Mouse (Mus musculus) B cell, adult 2 months (primary cell): Measurements from ENCODE around the gene Hpn.

Experiments
- DNase-seq, 2 experiments: peaks; one replicate each; pipeline ENCODE4 v3.0.0; 2022

Gene Hpn

DNA sequence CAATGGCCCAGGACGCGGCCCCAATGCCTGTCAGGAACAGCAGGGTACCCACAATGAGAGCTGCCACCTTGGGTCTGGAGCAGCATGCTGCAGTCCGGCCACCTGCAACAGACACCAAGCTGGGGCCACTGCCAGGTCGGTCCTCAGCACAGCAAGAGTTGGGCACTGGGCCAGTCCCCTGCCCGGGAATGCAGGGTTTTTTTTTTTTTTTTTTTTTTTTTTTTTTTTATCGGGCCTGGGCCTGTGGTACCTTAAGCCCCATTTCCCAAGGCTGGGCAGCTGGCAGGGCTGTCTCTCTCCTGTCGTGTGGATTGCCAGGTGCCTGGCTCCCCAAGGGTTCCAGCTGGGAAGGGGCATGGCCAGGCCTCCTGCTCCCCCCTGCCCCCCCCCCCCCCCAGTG, 6.0 kb downstream of the Hpn start:
- DNase-seq = no peak

DNA sequence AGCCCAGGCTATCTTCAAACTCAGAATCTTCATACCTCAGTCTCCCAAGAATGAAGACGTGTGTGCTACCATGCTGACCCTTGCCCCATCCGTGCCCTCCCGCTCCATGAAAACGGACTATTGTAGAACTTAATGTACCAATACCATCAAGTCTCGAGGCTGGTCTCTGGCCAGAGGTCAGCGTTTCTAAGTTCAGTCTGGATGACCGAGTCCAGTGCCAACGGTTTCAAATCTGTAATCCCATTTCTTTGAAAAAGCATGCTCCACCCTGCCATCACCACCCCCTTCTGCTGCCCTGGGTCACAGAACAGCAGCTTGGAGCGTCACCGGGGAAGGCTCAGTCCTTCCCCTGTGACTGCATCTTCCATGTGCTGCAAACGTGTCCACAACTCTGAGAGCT, 7.3 kb downstream of the Hpn start:
- DNase-seq = no peak

DNA sequence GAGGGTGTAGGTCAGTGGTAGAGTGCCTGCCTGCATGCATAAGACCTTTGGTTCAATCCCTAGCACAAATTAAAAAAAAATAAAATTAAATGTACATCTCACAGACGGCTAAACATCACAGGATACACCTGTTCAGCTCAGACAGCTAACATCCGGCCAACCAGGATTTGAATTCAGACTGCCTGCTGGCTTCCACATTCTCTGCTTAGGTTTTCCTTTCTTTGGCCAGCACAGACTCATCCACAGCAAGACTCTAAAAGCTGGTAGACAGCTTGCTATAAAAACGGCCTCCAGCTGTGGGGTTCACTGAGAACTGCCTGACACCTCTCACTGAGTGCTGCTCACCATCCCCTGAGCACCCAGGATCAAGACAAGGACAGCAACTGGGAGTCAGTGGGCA, 8.9 kb downstream of the Hpn start:
- DNase-seq = peak; percentile 25 to 26

DNA sequence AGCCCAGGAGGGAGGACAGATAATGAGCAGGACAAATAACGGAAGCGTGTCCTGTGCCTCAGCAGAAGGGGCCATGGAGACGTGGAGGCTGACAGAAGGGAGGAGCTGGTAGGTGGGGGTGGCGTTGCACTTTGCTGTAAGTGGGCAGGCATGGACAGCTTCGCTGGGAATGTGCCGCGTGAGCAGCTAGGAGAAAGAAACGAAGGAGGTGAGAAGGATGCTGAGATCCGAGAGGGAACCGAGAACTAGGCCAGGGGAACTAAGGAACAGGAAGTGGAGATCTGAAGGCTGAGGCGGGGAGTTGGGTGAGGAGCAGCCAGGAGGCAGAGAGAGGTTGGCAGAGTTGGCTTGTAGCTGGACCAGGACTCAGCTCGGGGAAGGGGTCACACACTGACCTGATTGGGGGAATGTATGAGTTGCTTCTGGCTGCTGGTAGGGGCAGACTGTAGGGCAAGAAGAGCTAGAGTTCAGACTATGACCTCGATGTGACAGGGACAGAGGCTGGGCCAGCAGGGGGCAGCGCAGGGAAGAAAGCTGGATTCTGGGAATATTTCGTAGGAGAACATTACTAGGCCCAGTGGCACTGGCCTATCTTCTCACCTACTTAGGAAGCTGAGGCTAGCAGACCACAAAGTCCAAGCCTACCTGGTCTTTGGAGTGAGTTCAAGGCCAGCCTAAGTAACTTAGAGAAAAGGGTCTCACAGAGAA, 9.9 kb downstream of the Hpn start:
- DNase-seq = peak; percentile 26 to 38

DNA sequence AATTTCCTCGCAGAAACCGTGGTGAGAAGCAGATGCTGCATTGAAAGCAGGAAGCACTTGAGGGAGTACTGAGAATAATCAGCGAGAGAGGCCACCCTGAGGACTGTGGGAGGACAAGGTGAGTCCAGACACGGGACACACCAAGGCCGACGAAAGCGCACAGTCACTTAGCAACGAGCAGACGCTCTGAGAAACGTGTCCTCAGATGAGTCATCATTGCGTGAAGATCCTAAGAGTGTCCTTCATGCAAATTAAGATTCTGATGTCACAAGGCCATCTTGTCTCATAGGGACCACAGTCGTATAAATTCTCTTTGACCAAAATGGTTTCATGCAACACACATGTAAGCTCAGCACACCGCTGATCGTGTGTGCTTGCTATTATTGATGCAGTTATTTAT, 14.3 kb downstream of the Hpn start:
- DNase-seq = no peak

DNA sequence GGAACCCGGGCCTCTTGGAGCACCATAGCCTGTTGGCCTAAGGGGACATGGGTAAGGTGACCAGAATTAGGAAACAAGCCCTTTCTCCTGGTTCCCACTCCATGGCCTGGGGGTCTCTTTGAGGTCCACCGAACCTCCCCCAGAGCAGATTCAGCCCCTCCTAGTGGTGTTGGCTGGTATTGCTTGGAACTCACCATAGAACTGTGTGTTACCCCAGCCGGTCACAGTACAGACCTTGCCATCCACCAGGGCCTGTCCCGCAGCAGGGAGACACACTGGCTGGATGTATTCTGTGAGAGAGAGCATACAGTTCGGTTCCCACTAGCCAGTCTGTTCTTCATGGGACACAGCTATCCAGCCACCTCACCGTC, 15.5 kb downstream of the Hpn start:
- peak; percentile 20 to 32 for DNase-seq

DNA sequence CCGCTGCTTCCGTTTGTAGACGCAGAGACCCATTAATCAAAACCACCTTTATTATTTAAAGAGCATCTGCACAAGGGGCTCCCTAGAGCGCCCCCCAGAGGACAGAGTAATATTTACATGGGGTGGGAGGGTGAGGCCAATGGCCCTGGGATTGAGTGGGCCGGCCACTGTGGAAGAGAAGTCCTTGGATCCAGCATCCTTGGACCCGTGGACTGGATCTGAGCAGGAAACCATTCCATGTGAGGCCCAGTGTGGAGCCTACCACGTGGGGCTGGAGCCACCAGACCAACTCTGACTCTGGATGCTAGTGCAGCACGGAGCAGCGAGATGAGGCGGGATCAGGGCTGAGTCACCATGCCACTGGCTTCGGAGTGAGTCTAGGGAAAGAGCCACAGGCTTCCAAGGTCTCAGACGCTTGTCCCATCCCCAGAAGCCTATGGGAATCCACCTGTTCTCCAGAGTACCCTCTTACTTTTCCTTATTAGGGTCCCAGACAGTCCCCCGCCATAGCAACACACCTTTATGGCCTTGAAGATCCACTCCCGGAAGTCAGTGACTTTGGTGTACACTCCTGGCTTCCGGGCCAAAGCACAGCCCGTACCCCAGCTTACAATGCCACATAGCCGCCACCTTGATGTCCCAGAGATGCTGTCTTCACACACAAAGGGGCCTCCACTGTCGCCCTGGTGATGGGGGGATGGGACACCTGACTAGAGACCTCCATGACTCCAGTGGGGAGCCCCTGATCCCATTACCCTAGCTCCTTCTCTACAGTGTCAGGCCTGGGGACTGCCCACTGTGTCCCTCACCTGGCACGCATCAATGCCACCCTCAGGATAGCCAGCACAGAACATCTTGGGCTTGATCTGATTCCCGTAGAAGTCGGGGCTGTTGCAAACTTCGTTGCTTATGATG, 16.1 kb downstream of the Hpn start:
- peak; percentile 58 to 64 for DNase-seq

DNA sequence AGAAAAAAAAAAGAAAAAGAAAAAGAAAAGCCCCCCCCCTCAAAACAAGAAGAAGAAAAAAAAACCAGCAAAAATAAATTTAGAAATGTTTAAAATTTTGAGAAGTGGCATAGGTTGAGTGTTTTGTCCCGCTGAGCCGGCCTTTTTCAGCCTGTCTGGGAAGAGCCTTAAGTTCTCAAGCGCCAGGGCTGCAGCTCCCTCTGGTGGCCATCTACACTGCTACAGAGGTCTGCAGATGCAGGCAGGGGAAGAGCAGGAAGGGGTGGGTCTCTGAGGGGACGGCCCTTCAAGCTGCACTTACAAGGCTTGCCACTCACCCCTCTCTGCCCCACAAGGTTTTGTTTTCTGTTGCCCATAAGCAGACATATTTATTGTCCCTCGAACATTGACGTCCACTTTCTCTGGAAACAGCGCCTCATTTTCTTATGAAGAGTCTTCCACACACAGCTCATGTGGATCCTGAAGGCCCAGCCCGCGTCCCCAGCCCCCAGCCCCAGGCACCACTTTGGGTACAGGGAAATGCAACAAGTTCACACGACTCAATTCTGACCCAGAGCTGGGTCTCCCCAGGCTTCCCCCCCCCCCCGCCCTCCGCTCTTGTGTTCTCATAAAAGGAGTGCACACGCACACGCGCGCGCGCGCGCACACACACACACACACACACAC, 17.4 kb downstream of the Hpn start:
- peak; percentile 89 to 91 for DNase-seq

DNA sequence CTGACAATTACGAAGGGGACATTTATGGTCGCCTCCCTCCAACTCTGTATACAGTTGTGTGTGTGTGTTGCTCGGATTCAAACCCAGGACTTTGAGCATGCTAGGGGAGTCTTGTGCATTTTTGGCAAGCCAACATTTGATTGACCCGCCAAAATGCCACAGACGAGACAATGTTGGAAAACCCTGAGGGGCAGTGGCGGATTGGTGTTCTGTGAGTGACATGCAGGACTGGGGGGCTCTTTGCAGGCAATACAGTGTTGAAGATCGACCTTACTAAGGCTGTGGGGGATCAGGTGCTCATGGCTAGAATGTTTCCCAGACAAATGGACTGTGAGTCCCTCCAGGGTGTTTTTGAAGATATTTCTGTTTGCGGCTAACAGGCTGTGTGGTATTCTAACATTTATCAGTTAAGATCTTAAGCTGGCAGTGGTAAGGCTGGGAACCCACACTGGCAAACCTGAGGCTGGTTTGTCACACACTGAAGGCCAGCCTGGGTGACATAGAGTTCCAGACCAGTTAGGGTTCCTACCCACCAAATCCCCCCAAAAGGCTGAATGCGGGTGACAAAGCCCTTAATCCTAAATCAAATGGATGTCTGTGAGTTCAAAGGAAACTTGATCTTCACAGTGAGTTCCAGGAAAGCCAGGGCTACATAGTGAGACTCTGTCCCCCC, 18.1 kb downstream of the Hpn start:
- DNase-seq = no peak

DNA sequence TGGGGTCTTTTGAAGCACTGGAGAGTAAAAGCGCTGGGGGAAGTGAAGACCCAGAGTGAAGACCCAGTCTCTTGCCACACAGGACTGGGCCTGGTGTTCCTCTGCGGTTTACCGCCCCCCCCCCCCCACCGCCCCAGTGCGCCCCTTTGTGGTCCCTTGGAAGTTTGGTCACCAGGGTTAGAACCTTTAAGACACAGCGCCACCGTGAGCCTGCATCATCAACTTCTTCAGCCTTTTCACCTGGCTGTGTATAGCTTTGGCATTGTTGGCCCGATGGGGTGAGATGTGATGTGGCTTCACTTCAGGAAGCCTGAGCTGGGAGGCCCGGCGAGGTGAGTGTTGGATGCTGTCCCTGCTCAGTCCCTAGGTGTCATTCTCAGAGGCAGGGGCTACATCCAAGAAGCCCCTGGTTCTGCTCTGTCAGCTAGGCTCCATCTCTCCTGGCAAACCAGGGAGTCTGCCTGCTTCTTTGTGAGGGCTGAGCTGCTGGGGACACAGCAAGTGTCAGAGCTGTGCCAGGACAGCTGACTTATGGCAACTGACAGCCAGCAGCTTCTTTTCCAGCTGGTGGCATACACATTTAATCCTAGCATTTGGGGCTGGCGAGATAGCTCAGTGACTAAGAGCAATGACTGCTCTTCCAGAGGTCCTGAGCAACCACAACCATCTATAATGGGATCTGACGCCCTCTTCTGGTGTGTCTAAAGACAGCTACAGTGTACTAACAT, 20.2 kb downstream of the Hpn start:
- peak; percentile 23 to 34 for DNase-seq

DNA sequence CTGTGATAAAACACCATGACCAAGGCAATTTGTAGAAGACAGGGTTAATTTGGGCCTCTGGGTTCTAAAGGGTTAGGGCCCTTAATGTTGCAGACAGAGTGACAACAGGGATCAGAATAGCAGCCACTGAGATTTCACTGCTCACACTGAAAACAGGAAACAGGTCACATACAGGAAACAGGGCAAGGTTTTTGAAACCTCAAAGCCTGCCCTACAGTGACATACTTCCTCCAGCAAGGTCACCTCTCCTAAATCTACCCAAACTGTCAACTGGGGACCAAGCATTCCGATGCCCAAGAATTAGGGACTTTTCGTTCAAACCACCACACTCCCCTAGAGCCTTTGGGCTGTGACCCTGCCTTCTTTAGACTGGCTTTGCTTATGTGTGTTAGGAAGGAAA, 25.4 kb downstream of the Hpn start:
- peak; percentile 49 to 58 for DNase-seq

DNA sequence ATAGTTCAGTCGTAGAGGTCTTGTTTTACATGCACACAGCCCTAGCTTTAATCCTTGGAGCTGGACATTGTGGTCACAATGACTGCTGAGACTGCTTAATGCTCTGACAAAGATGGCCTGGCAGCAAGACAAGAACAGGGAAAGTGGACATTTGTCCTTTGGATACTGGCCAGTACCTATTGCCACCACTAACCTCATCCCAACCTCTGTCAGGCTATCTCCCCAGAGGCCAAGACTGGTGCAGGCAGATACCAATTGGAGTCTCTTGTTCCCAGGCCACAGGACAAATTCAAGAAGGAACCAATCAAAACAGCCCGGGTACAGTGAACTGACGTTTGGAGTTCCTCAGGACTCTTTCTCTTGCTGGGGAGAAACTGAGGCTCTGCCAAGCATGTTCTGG, 26.9 kb downstream of the Hpn start:
- DNase-seq = no peak

DNA sequence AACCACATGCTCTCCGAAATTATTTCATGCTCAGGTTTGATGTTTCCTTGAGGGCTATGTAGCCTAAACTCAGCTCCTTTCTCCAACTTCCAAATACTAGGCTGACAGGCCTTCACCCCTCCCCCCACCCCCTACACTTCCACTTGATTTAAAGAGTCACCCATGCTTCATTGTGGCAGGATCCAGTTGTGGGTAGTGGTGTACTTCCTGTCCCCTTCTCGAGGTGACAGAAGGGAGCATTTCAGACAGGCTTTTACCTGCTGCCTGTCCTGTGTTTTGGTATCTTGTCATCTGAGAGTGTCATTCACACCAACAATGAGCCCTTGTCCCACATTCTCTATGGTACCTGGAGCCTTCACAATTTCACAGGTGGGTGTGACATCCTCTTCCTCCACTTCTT, 27.8 kb downstream of the Hpn start:
- no peak for DNase-seq

DNA sequence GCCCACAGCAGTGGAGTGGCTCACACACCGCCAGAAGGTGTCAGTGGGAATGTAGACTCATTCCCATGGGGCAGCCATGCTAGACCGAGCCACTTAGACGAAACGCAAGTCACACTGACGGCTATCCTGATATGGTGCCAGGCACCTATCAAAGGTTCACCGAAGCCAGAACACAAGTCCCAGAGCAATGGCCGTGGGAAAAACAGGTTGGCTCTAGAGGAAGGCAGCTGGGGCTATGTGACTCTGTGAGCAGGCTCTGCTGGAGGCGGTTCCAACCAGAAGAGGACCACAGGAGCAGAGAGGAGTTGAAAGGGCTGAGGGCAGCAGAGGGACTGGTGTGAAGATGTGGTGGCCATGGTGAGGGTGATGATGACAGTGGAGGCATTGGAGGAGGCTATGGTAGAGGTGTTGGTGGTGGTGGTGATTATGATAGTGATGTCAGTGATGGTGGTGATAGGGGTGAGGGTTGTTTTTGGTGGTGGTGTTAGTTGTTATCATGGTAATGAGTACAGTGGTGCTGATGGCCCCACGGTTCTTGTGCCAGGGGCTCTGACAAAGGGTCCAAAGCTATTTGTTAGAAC, 28.8 kb downstream of the Hpn start:
- no peak for DNase-seq

DNA sequence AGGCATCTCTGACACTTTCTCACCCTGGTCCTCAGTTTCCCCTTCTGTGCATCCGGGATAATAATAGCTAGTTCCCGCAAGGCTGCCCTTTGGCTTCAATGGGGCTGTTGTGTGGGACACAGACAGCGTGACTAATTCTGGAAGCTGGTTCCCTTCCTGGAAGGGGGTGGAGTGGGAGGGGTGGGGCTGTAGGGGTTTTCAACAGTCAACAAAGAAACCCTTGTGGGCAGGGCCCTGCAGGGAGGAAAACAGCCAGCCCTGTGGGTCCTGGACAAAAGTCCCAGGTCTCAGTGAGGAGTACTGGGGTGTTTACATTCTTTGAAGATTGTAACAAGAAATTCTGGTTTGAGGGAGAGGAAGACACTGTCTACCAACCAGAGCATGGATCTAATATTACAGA, 29.9 kb downstream of the Hpn start:
- DNase-seq = no peak

DNA sequence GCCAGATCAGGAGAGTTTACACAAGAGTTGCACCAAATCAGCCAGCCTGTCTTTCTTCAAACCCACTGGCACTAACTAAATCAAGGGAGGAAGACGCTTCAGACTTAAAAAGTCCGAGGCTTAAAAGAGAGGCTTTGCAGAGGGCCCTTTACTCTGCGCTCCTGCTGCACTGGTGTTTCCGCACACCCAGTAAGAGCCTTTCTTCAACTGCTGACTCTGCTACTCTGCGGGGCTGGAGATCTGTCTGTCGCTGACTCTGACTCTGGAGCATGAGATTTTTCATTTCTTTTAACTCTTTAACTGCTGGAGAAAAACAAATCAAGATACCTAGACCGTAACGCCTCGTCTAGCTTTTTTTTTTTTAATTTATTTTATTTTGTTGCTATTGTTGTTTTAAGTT, 30.9 kb downstream of the Hpn start:
- no peak for DNase-seq

DNA sequence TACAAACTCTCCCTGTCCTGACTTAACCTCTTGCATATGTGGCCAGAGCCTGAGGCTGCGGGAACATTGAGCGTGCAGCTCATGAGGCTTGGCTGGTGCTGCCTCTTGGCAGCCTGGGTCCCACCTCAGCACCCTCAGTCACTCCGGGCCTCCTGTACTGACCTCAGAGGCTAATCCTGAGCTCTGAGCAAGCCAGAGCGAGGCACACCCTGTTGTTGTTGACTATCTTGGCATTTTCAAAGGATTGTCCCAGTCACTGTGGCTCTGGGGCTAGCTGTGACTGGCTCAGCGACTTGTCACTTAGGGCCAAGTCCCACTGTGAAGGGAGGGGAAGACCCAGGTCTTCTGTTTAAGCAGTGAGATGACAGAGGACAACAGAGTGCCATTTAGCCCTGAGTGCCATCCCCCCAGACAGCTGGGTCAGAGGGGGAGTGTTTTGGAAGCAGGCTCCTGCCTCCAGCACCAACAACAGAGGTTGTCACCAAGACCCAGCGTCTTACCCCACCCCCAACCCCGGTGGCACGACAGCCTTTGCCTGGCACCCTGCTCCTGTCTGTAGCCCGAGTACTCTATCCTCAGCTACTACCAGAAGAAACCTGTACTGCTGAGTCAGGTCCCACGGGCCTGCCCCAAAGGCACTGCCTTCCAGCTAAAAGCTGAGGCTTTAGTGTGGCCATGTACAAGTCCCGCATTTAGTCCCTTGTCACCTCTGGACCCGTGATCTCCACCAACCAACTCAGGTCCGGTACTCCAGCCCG, 32.1 kb downstream of the Hpn start:
- DNase-seq = no peak

DNA sequence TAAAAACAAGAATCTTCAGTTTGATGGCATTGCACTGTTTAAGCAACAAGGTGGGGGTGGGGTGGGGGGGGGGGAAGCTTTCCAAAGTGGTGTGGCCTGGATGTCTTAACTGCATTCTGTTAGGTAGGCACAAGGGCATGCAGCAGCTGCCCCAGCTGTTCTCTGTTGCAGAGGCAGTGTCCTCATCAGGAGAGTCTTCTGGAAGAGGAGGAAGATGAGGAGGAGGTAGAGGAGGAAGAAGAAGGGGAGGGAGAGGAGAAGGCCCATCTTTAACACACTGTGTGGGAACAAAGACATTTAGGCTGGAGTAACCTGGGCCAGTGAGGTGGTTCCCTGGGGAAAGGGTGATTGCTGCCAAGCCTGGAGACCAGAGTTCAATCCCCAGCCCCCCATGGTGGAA, 33.0 kb downstream of the Hpn start:
- DNase-seq = no peak

DNA sequence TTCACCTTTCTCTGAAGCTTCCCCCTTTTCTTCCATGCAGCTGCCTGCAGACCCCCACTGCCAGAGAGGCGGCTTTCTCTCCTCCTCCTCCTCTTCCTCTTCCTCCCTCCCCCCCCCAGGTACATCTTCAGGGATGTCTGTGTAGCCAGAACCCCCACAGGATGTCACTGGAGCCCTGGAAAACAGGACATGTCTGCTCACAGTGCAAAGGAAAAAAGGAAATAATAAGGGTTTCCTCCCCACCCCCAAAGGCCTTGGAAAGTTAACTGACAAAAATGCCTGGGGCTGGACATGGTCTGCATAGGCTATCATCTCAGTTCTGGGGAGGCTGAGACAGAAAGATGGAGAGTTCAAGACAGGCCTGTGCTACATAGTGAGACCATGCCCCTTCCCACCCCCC, 34.0 kb downstream of the Hpn start:
- no peak for DNase-seq

DNA sequence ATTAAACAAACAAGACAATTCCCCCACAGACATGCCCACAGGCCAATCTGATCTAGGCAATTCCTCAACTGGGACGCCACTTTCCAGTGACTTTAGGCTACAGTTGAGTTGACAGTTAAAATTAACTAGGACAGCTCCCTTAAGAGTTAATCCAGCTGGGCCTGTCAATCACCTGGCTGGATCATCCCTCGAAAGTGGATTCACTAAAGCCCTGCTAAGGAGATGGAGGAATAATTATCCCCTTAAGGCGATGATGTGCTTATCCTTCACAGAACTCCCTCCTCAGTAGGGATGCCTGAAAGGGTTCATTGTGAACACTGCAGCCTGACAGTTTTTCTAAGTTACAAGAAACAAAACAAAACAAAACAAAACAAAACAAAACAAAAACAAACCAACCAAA, 34.5 kb downstream of the Hpn start:
- no peak for DNase-seq

DNA sequence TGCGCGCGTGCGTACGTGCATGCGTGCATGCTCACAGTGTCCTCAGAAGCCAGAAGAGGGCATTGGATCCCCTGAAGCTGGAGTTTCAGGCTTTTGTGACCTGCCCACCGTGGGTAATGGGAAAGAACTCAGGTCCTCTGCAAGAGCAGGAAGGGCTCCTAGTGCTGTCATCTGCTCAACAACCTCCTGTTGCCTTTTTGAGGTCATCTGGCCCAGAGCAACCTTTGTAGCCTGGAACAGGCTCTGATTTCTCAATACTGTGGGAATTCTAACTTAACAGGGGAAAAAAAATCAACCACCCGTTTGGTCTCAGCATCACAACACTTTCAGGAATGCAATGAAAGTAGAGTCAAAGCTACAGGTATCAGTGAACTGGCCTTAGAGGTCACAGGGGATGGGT, 35.4 kb downstream of the Hpn start:
- no peak for DNase-seq
